Mouse (Mus musculus) kidney, adult 2 months (tissue): ENCODE measurements around the gene Adcy6. TPM values are rescaled to one million over a fixed set of nuclear protein-coding genes. Genes with fewer than 3 reads are reported as not detected.

ENCODE experiments used
- DNase-seq: peaks from one replicate; pipeline ENCODE4 v3.0.0; 2021
- H3K27ac ChIP-seq: fragments of 200-500 bp; 2 replicates; pipeline ENCODE4 v1.5.1; 2012; ENCODE audit warnings: low read depth, low read length, control low read depth, inconsistent platforms; ENCODE audit not compliant: insufficient read depth
- H3K27me3 ChIP-seq: fragments of 200-500 bp; replicated peaks from 2 replicates; pipeline ENCODE4 v1.6.1; 2012; ENCODE audit warnings: mild to moderate bottlenecking, moderate library complexity, low read length, inconsistent platforms; ENCODE audit not compliant: control insufficient read depth, insufficient read depth
- H3K36me3 ChIP-seq: fragments of 200-500 bp; 2 replicates; pipeline ENCODE4 v1.6.1; 2012; ENCODE audit warnings: mild to moderate bottlenecking, moderate library complexity, low read length, inconsistent platforms; ENCODE audit not compliant: control insufficient read depth, insufficient read depth
- H3K4me1 ChIP-seq: fragments of 200-500 bp; 2 replicates; pipeline ENCODE4 v1.6.1; 2011; ENCODE audit warnings: low read length; ENCODE audit not compliant: control insufficient read depth, insufficient read depth
- H3K4me3 ChIP-seq: fragments of 200-500 bp; 2 replicates; pipeline ENCODE4 v1.5.1; 2011; ENCODE audit warnings: mild to moderate bottlenecking, low read depth, low read length, control low read depth; ENCODE audit not compliant: insufficient read depth
- CTCF ChIP-seq: fragments of 200-500 bp; conservative IDR thresholded peaks from 2 replicates; pipeline ENCODE4 v1.5.1; 2011; ENCODE audit warnings: low read depth, mild to moderate bottlenecking, control low read depth, low read length, moderate library complexity, mixed read lengths; ENCODE audit not compliant: insufficient read depth, insufficient read length
- POLR2A ChIP-seq: fragments of 200-500 bp; IDR thresholded peaks from one replicate; pipeline ENCODE4 v1.6.1; 2011; ENCODE audit warnings: low read depth, low read length, control low read depth
- WGBS: fragments of 180-500 bp; shearing (Covaris S2); methylation state at CpG from one replicate; pipeline ENCODE4 v1.1.7; 2018; 5-methylcytosine and 5-hydroxymethylcytosine counted together
- polyA plus RNA-seq: library from polyadenylated mRNA; depleted of rRNA; stranded (reverse); fragments of >200 nt; gene quantifications from 2 replicates; pipeline ENCODE4 v1.2.3, GENCODE M21; 2012

Adcy6 gene
- polyA plus RNA-seq, 1 experiment = 98.7 TPM

DNA sequence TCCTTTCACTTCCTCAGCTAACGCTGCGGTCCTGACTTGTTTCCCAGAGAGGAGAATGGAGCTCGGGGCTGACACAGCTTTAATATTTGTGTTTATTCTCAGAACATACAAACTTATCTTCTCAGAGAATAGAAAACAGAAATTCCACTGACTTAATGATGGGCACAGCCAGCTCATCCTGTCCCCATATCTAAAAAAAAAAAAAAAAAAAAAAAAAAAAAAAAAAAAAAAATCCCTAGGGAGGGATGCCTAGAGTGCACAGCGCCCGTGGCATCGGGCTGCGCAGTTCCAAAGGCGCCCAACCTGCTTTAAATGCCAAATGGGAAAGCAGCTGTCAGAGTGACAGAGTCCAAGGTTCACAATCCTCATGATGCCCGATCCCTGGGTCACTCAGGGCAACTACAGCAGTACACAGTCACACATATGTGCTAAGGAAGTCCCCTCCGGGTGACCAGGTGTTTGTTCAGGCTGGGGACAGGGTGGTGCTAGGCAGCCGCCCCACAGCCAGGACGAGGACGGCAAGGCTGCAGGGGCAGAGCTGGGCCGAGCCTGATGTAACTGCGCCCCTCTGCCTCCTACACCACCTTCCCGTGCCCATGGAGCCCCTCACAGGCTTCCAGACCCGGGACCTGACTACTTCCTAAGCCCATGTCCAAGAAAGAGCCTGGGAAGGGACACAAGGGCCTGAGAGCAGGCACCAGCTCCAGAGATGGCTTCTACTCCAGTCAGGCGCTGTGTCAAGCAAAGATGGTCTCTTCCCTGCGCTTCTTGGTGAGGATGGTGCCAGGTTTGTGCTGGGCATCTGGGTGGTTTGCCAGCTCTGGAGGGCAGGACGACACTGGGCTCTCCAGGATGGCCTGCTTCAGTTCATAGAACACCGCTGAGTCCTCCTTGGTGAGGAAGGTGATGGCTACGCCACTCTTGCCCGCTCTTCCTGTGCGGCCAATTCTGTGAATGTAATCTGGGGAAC is 35.5 kb upstream of the Adcy6 start:
- Histone ChIP-seq H3K27ac (no peak overlapping the region), H3K4me1 (no peaks in the 10 kb centered on the region), H3K36me3 (peaks cover 9% of the 10 kb centered on the region), H3K4me3 (no peak overlapping the region), H3K27me3 (no peaks in the 10 kb centered on the region)
- no peak for TF ChIP-seq CTCF
- TF ChIP-seq POLR2A = no peak
- DNase-seq = peak; percentile 72
- 72% methylated on average over 24 of the region's 24 CpGs for WGBS

DNA sequence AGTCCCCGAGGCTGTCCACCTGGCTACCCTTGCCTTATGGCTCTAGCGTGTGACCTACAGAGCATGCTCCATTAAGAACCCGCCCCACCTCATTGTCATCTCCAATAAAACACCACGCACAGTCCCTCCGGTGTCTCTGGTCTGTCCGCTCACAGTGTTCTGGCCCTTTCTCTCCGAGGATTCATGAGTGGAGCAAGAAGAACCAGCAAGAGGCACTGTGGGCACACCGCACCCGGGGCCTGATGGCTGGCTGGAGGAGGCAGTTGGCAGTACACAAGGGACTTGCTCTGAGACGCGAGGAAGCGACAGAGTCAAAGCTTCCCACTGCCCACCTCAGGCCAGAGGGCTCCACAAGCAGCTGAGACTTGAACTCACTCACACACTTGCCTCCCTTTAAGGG is 34.5 kb upstream of the Adcy6 start:
- Histone ChIP-seq H3K27ac (no peak overlapping the region), H3K4me3 (no peak overlapping the region), H3K27me3 (no peaks in the 10 kb centered on the region), H3K36me3 (peaks cover 9% of the 10 kb centered on the region), H3K4me1 (no peaks in the 10 kb centered on the region)
- 85% methylated on average over 12 of the region's 12 CpGs for WGBS
- no peak for TF ChIP-seq POLR2A
- TF ChIP-seq CTCF = no peak
- no peak for DNase-seq

DNA sequence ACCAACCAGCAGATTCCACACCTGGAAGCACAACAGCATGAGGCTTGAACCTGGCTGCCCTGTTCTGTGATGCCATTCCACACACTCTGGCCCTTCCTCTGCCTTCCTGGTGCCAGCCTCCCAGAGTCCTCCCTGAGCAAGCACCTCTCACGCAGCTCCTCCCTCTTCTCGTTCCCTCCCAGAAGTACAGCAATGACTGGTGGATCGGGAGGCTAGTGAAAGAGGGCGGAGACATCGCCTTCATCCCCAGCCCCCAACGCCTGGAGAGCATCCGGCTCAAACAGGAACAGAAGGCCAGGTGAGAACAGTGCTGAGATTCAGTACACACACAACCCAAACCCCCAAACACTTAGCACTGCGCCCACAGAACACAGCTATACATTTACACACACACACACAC is 30.3 kb upstream of the Adcy6 start:
- peaks cover 1% of the 10 kb centered on the region; the same call in 1 of the 2 replicates for H3K36me3 ChIP-seq
- no peaks in the 10 kb centered on the region for H3K4me1 ChIP-seq
- TF ChIP-seq CTCF (no peak), POLR2A (no peak)

DNA sequence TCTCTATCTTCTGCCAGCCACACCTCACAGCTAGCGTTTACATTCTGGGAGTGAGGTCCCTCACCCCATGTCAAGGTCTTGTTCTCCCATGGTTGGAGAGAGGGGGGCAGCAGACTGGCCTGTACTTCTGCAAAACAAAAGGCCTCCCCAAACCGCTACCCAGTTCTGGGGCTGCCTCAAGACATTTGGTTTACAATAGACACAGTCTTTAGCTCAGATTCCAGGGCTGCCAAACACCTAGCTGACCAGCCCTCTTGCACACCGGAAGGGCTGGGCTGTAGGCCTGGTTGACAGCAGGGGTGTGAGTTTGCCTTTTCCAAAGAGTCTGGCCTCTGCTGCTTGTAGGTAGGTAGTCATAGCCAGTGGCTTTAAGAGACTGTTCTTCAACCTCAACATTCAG is 27.3 kb upstream of the Adcy6 start:
- no peaks in the 10 kb centered on the region for H3K4me1 ChIP-seq
- TF ChIP-seq POLR2A (no peak), CTCF (no peak)
- 89% methylated on average over 3 of the region's 3 CpGs for WGBS

More for the DNA sequence above, 30.3 kb upstream of the Adcy6 start:
- Histone ChIP-seq H3K27me3 (0 out of 2 replicates have a peak, but pooled peaks cover 2% of the 10 kb centered on the region), H3K27ac (0 out of 2 replicates have a peak overlapping the region, but pooled peaks have one; percentile 9), H3K4me3 (no peak overlapping the region)
- peak; percentile 64 for DNase-seq
- 45% methylated on average over 8 of the region's 8 CpGs for WGBS

DNA sequence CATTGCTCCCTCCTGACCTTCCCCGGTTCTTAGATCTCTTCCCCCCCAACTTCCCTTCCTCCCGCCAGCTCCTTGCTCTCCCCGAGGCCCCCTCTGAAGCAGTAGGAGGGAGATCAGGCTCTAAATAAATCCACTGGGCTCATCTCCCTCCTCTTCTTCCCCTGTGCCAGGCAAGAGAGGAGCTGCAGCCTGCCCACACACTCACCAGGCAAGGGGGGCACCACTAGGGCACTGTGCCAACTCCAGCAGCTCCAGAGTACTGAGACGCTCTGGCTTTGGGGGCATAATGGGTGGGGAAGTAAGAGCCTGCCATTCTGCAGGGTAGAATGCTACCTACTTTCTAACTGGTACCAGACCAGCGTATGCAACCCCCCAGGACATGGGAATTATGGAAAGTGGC is 26.6 kb upstream of the Adcy6 start:
- no peak overlapping the region for H3K4me3 ChIP-seq
- no peaks in the 10 kb centered on the region for H3K4me1 ChIP-seq
- H3K36me3 ChIP-seq = no peaks in the 10 kb centered on the region
- H3K27ac ChIP-seq = no peak overlapping the region
- no peak for DNase-seq
- H3K27me3 ChIP-seq = 0 out of 2 replicates have a peak, but pooled peaks cover 2% of the 10 kb centered on the region
- TF ChIP-seq POLR2A (no peak), CTCF (no peak)
- WGBS = 79% methylated on average over 5 of the region's 5 CpGs

More for the DNA sequence above, 27.3 kb upstream of the Adcy6 start:
- H3K4me3 ChIP-seq = no peak overlapping the region
- no peak for DNase-seq
- 0 out of 2 replicates have a peak, but pooled peaks cover 2% of the 10 kb centered on the region for H3K27me3 ChIP-seq
- H3K36me3 ChIP-seq = no peaks in the 10 kb centered on the region
- no peak overlapping the region for H3K27ac ChIP-seq

DNA sequence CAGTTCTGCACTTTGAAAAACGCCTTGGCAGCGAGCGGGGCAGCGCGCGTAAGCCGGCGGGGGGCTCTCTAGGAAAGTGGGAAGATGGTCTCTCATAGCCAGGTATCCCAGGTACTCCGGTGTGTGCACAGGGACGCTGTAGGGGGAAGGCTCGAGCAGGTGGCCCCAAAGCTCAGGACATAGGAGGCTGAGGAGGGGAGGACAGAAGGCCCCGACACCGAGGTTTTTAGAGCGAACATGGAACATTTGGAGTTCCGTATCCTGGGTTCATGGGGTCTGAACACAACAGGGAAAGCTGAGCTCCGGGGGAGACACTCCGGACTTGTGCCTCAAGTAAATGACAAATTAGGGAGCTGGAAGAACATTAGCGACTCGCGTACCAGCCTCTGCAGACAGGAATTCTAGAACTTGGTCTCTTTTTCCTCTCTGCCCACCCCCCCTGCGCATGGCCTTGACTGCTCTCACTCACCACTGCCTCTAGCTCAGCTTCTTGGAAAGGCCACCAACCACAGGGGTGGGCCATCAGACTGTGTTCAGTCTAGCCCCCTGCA is 25.5 kb upstream of the Adcy6 start:
- H3K27ac ChIP-seq = no peak overlapping the region
- H3K4me1 ChIP-seq = no peaks in the 10 kb centered on the region

DNA sequence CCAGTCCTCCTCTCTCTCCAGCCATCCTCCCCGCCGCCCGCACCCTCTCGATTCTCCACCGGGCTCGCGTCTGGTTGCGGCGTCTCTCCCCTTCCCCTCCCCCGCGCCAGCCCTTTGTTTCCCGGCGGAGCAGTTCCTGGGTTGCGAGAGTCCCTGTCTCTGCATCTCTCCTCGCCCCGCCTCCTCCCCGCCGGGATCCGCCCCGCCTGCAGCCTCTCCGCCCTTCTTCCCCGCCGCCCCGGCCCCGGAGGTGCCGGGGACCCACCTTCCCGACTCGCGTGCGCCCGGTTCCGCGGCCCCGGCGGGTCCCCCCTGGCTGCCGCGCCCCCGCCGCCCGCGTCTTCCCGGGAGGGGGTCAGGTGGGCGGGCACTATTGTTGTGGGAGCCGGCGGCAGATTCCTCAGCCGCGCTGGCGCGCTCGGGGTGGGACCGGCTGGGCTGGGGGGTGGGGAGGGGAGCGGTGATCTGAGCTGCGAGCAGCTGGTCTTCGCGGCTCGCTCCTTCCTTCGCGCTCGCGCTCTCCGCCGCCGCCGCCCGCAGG is 24.7 kb upstream of the Adcy6 start:
- WGBS = 1% methylated on average over 64 of the region's 65 CpGs
- Histone ChIP-seq H3K36me3 (no peaks in the 10 kb centered on the region), H3K27ac (no peak overlapping the region), H3K4me3 (peak overlapping the region; percentile 66), H3K4me1 (no peaks in the 10 kb centered on the region), H3K27me3 (0 out of 2 replicates have a peak, but pooled peaks cover 2% of the 10 kb centered on the region)
- TF ChIP-seq POLR2A = no peak
- no peak for TF ChIP-seq CTCF
- peak; percentile 79 for DNase-seq

More for the DNA sequence above, 25.5 kb upstream of the Adcy6 start:
- DNase-seq = no peak
- 23% methylated on average over 21 of the region's 21 CpGs for WGBS
- Histone ChIP-seq H3K27me3 (0 out of 2 replicates have a peak, but pooled peaks cover 2% of the 10 kb centered on the region), H3K4me3 (peak overlapping the region; percentile 66; the same call in 1 of the 2 replicates), H3K36me3 (no peaks in the 10 kb centered on the region)
- TF ChIP-seq POLR2A = no peak
